Mouse (Mus musculus) C2C12 (cell line): ENCODE measurements around the gene Zfp867.

Source experiments
- CEBPB ChIP-seq: IDR thresholded peaks from one replicate; pipeline ENCODE4 v1.6.1; 2011; ENCODE audit warnings: low read depth, mild to moderate bottlenecking, control low read depth, moderate library complexity
- CTCF ChIP-seq: IDR thresholded peaks from one replicate; pipeline ENCODE4 v1.5.1; 2011; ENCODE audit not compliant: control insufficient read depth, insufficient read depth, insufficient read length
- FOSL1 ChIP-seq: IDR thresholded peaks from one replicate; pipeline ENCODE4 v1.8.0; 2011; ENCODE audit warnings: mild to moderate bottlenecking, low read length; ENCODE audit not compliant: poor library complexity, insufficient read depth, severe bottlenecking
- MAX ChIP-seq: IDR thresholded peaks from one replicate; pipeline ENCODE4 v1.6.1; 2011; ENCODE audit warnings: mild to moderate bottlenecking, control low read depth
- MYOG ChIP-seq: IDR thresholded peaks from one replicate; pipeline ENCODE4 v1.6.1; 2011; ENCODE audit not compliant: control insufficient read depth, insufficient read length; ENCODE audit errors: extremely low read depth

- no peak for TF ChIP-seq MYOG
- peak; percentile 9 for TF ChIP-seq CEBPB
- TF ChIP-seq MAX, result peak; percentile 22
- TF ChIP-seq CTCF, result no peak
- no peak for TF ChIP-seq FOSL1
Observed at GRCm38 (mm10) chr11:59505839-59506712, 33.8 kb upstream of the Zfp867 start.
